8 mouse cellular contexts compared by ENCODE assay signal in the genomic region with DNA sequence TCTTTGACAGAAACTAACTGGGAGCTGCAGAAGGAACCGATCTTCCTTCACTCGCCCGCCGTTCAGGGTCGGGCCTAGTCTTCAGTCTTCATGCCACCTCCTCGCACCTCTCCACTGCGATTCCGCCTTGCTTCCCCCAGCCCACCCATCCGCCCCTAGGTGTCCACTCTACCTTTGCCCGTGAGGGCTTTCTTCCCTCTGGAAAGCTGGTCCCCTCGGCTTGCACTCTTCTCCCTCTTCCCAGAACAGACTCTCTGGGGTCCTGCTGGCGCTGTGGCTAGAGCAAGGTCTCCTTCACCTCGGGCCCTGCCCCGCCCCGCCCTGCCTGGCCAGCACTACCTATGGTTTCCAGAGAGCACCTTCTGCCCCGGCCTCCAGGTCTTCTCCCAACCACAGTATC.
DNase-seq lines count a peak whose midpoint lies in the region; ATAC-seq and TF ChIP-seq lines count a peak whose summit lies in the region.

No protein-coding gene starts in this region.

- H3K36me3 ChIP-seq in CH12.LX (replicated peaks in 1 of 2; ENCODE audit: control insufficient read depth in 1 of 2, insufficient read depth in 1 of 2, low read length in 1 of 2) = no peaks in the 10 kb centered on the region
- no peaks in the 10 kb centered on the region; the same call in 1 of the 2 replicates for H3K36me3 ChIP-seq in forebrain, embryonic 11.5 days (ENCODE audit: control insufficient read depth, insufficient read depth, low read length)
- H3K36me3 ChIP-seq in limb, embryonic 14.5 days (ENCODE audit: control insufficient read depth, insufficient read depth, low read length) = peaks cover 10% of the 10 kb centered on the region
- no peaks in the 10 kb centered on the region for H3K36me3 ChIP-seq in myocyte (ENCODE audit: control insufficient read depth, insufficient read depth)

- H3K27ac ChIP-seq in CH12.LX (ENCODE audit: insufficient read depth, low read depth) = no peak overlapping the region
- H3K27ac ChIP-seq in forebrain, embryonic 11.5 days (ENCODE audit: low read depth, low read length) = peak overlapping the region; percentile 88
- H3K27ac ChIP-seq in limb, embryonic 14.5 days (replicated peaks; ENCODE audit: low read depth, low read length) = peak overlapping the region; percentile 91

- H3K4me2 ChIP-seq in CH12.LX (ENCODE audit: insufficient read depth, low read depth, poor library complexity, severe bottlenecking) (peak overlapping the region; percentile 58), myocyte (ENCODE audit: low read depth) (peak overlapping the region; percentile 93)
- H3K4me2 ChIP-seq in forebrain, embryonic 11.5 days (ENCODE audit: low read depth, low read length, severe bottlenecking) = peak overlapping the region; percentile 78
- peak overlapping the region; percentile 93 for H3K4me2 ChIP-seq in limb, embryonic 14.5 days (replicated peaks; ENCODE audit: low read depth, low read length, severe bottlenecking)

- no peaks in the 10 kb centered on the region; the same call in 1 of the 2 replicates for H3K79me2 ChIP-seq in CH12.LX (replicated peaks; ENCODE audit: control insufficient read depth, extremely low read depth, insufficient read depth, poor library complexity, severe bottlenecking)
- H3K79me2 ChIP-seq in myocyte (ENCODE audit: control insufficient read depth, insufficient read depth) = no peaks in the 10 kb centered on the region

- no peak for TF ChIP-seq RAD21 in CH12.LX (IDR thresholded peaks at IDR 0.05; ENCODE audit: low read depth, low read length)

- peak; percentile 45; the same call in 1 of the 2 replicates for ATAC-seq in forebrain, embryonic 11.5 days (replicated peaks; ENCODE audit: low FRiP score)
- ATAC-seq in limb, embryonic 14.5 days (ENCODE audit: low FRiP score, low read depth) = peak; percentile 3; the same call in 1 of the 2 replicates

- TF ChIP-seq EP300 in CH12.LX (IDR thresholded peaks at IDR 0.05; ENCODE audit: low read length) = no peak

- dilution Hi-C loops in CH12.LX (cut with MboI; ENCODE audit: extremely low pct_ligation_motif_present, extremely low pct_unique_long_range_greater_than_20kb, low sequenced_read_pairs) = no loop called here

- peak; percentile 67 to 75 for DNase-seq in cerebellum, postnatal 25 days
- no peak for DNase-seq in cerebellum, adult 9-11 months
- DNase-seq in CH12.LX (ENCODE audit: extremely low read depth) = no peak
- peak; percentile 75 for DNase-seq in forebrain, embryonic 11.5 days (ENCODE audit: low spot score)
- no peak for DNase-seq in limb, embryonic 14.5 days (ENCODE audit: low spot score)
- DNase-seq in retina, postnatal 1 day = no peak
- no peak for DNase-seq in ovary, adult 18-20 months (ENCODE audit: low spot score)

- in situ Hi-C loops in CH12.LX (cut with MboI; ENCODE audit: low pct_ligation_motif_present, low pct_unique_long_range_greater_than_20kb, low sequenced_read_pairs) = no loop called here

- no peaks in the 10 kb centered on the region for H3K27me3 ChIP-seq in CH12.LX (replicated peaks)
- H3K27me3 ChIP-seq in forebrain, embryonic 11.5 days (ENCODE audit: control insufficient read depth, insufficient read depth, low read length) = no peaks in the 10 kb centered on the region
- H3K27me3 ChIP-seq in limb, embryonic 14.5 days (ENCODE audit: control insufficient read depth, insufficient read depth, low read length) = no peaks in the 10 kb centered on the region
- no peaks in the 10 kb centered on the region for H3K27me3 ChIP-seq in myocyte (ENCODE audit: control insufficient read depth, insufficient read depth, insufficient read length)

- peak overlapping the region; percentile 57 for H3K9ac ChIP-seq in CH12.LX (ENCODE audit: insufficient read depth, low read depth)
- H3K9ac ChIP-seq in forebrain, embryonic 11.5 days (ENCODE audit: low read length) = peak overlapping the region; percentile 69
- H3K9ac ChIP-seq in limb, embryonic 14.5 days (ENCODE audit: low read depth, low read length, severe bottlenecking) = peak overlapping the region; percentile 95

- TF ChIP-seq CTCF in CH12.LX (conservative IDR thresholded peaks at IDR 0.05 in 1 of 2, IDR thresholded peaks at IDR 0.05 in 1 of 2; ENCODE audit: low read depth in 2 of 2, low read length in 2 of 2) = no peak

- under 1% methylated on average over 16 of the region's 16 CpGs for WGBS in forebrain, embryonic 11.5 days
- WGBS in limb, embryonic 14.5 days = 2% methylated on average over 16 of the region's 16 CpGs

- TF ChIP-seq POLR2A in CH12.LX (IDR thresholded peaks at IDR 0.05; ENCODE audit: low read depth, low read length) = no peak
- TF ChIP-seq POLR2A in limb, embryonic 14.5 days (IDR thresholded peaks at IDR 0.05; ENCODE audit: borderline replicate concordance, extremely low read depth, insufficient read depth, insufficient read length) = no peak; the same call in 1 of the 2 replicates
- TF ChIP-seq POLR2A in myocyte (IDR thresholded peaks at IDR 0.05; ENCODE audit: insufficient read length, low read depth) = no peak

- H3ac ChIP-seq in myocyte (ENCODE audit: control insufficient read depth, insufficient read length) = no peak overlapping the region

- no peaks in the 10 kb centered on the region for H3K9me3 ChIP-seq in CH12.LX (replicated peaks; ENCODE audit: low read length)
- no peaks in the 10 kb centered on the region; the same call in 1 of the 2 replicates for H3K9me3 ChIP-seq in forebrain, embryonic 11.5 days (ENCODE audit: control insufficient read depth, low read length)
- H3K9me3 ChIP-seq in limb, embryonic 14.5 days (ENCODE audit: control insufficient read depth, low read length) = no peaks in the 10 kb centered on the region

- H3K4me1 ChIP-seq in CH12.LX (ENCODE audit: control insufficient read depth in 1 of 2, insufficient read depth in 2 of 2) = peaks cover 21 to 64% of the 10 kb centered on the region in 2 experiments
- H3K4me1 ChIP-seq in forebrain, embryonic 11.5 days (replicated peaks; ENCODE audit: control insufficient read depth, insufficient read depth, low read length) = no peaks in the 10 kb centered on the region; the same call in 1 of the 2 replicates
- peaks cover 21% of the 10 kb centered on the region; the same call in 1 of the 2 replicates for H3K4me1 ChIP-seq in limb, embryonic 14.5 days (ENCODE audit: control insufficient read depth, insufficient read depth, low read length)

- H3K4me3 ChIP-seq in CH12.LX (replicated peaks in 1 of 3; ENCODE audit: low read depth in 2 of 3, low read length in 2 of 3, poor library complexity in 1 of 3) (peak overlapping the region; percentile 49 to 57 (median 56)), myocyte (peak overlapping the region; percentile 38)
- H3K4me3 ChIP-seq in forebrain, embryonic 11.5 days (ENCODE audit: low read depth, low read length) = peak overlapping the region; percentile 80
- H3K4me3 ChIP-seq in limb, embryonic 14.5 days (replicated peaks; ENCODE audit: low read length) = peak overlapping the region; percentile 87

TF ChIP-seq in CH12.LX, 34 proteins besides CTCF, POLR2A, EP300 and RAD21:
- TF ChIP-seq E2F4 (IDR thresholded peaks at IDR 0.05; ENCODE audit: insufficient replicate concordance, low read depth, low read length) (no peak), JUND (conservative IDR thresholded peaks at IDR 0.05; ENCODE audit: low read depth, low read length) (no peak), MAFK (IDR thresholded peaks at IDR 0.05; ENCODE audit: insufficient replicate concordance, low read length) (no peak), HCFC1 (IDR thresholded peaks at IDR 0.05; ENCODE audit: low read depth, low read length) (no peak), MAZ (IDR thresholded peaks at IDR 0.05; ENCODE audit: low read depth, low read length) (no peak), JUN (IDR thresholded peaks at IDR 0.05; ENCODE audit: insufficient read depth, low read depth, low read length) (no peak)

TF ChIP-seq in myocyte, 11 proteins besides CTCF, POLR2A, EP300 and RAD21:
- no peak for TF ChIP-seq TCF3 (IDR thresholded peaks at IDR 0.05; ENCODE audit: insufficient read length, low read depth)
- TF ChIP-seq SRF (IDR thresholded peaks at IDR 0.05; ENCODE audit: control insufficient read depth, insufficient read length, low read depth) = no peak
- TF ChIP-seq MYOD1 (IDR thresholded peaks at IDR 0.05; ENCODE audit: control insufficient read depth in 1 of 3, insufficient read length in 2 of 3, low read depth in 2 of 3) = no peak
- no peak for TF ChIP-seq MAX (IDR thresholded peaks at IDR 0.05; ENCODE audit: low read depth)
- no peak for TF ChIP-seq MYOG (IDR thresholded peaks at IDR 0.05; ENCODE audit: control insufficient read depth in 1 of 3, insufficient read depth in 1 of 3, insufficient read length in 2 of 3, low read depth in 2 of 3)
- TF ChIP-seq USF1 (IDR thresholded peaks at IDR 0.05; ENCODE audit: low read depth) = no peak
- TF ChIP-seq POLR2AphosphoS2 (IDR thresholded peaks at IDR 0.05; ENCODE audit: insufficient read length, low read depth) = no peak
- no peak for TF ChIP-seq TCF12 (IDR thresholded peaks at IDR 0.05; ENCODE audit: insufficient read depth, poor library complexity, severe bottlenecking)
- no peak for TF ChIP-seq CEBPB (IDR thresholded peaks at IDR 0.05; ENCODE audit: insufficient read depth, poor library complexity, severe bottlenecking)
- TF ChIP-seq REST (IDR thresholded peaks at IDR 0.05; ENCODE audit: insufficient read depth, insufficient read length) = no peak
- no peak for TF ChIP-seq E2F4 (IDR thresholded peaks at IDR 0.05; ENCODE audit: insufficient read depth)

Comparison
In these comparisons a context has a peak if more than half of its experiments do, and no peak if none do; other contexts are left out.
1. DNase-seq: peak in cerebellum, postnatal 25 days (2 of 2) and forebrain, embryonic 11.5 days (single experiment); none in cerebellum, adult 9-11 months (single experiment), CH12.LX (single experiment), limb, embryonic 14.5 days (single experiment), retina, postnatal 1 day (single experiment) and ovary, adult 18-20 months (single experiment).
2. Peak in every context shown above with its lines, with median percentiles within 50 percentile points of each other: H3K4me2 ChIP-seq, H3K4me3 ChIP-seq and H3K9ac ChIP-seq.